10 mouse cellular contexts compared by ENCODE assay signal in genomic region chr12:21132537-21132936, GRCm38 (mm10).
DNase-seq lines count a peak whose midpoint lies in the region; ATAC-seq and TF ChIP-seq lines count a peak whose summit lies in the region.
"Had no signal": no experiment of that assay in that cellular context is flagged by ENCODE, and none has a peak within 500 bp of the region (broad histone marks: within the 10 kb centered on the region; RNA-seq: fewer than 3 reads in every experiment).

No protein-coding gene starts in this region.

- no peak for ATAC-seq in forebrain, embryonic 12.5 days (ENCODE audit: low FRiP score)
- ATAC-seq in heart, embryonic 16.5 days (replicated peaks; ENCODE audit: extremely low read depth, insufficient read depth, low FRiP score): no peak

- no peak for TF ChIP-seq POLR2A in ES-Bruce4 (IDR thresholded peaks at IDR 0.05; ENCODE audit: insufficient read depth, low read length)

- TF ChIP-seq CTCF in layer of hippocampus, adult 2 months (conservative IDR thresholded peaks at IDR 0.05): no peak
- no peak for TF ChIP-seq CTCF in ES-Bruce4 (IDR thresholded peaks at IDR 0.05; ENCODE audit: low read depth, low read length)

- no peaks in the 10 kb centered on the region for H3K9me3 ChIP-seq in forebrain, embryonic 10.5 days
- no peaks in the 10 kb centered on the region for H3K9me3 ChIP-seq in forebrain, embryonic 12.5 days
- H3K9me3 ChIP-seq in ES-Bruce4 (replicated peaks; ENCODE audit: control insufficient read depth, insufficient read depth, low read length, poor library complexity, severe bottlenecking): no peaks in the 10 kb centered on the region
- no peaks in the 10 kb centered on the region for H3K9me3 ChIP-seq in heart, embryonic 16.5 days (replicated peaks; ENCODE audit: control insufficient read depth, low read length)
- H3K9me3 ChIP-seq: embryonic facial prominence, embryonic 12.5 days; liver, embryonic 13.5 days had no signal

- WGBS in forebrain, embryonic 10.5 days: 48% methylated on average over 10 of the region's 10 CpGs
- 48% methylated on average over 10 of the region's 10 CpGs for WGBS in forebrain, embryonic 12.5 days
- WGBS in heart, embryonic 16.5 days: 15% methylated on average over 10 of the region's 10 CpGs

- H3K4me2 ChIP-seq in forebrain, embryonic 12.5 days: no peak overlapping the region
- peak overlapping the region; percentile 41 for H3K4me2 ChIP-seq in heart, embryonic 16.5 days (ENCODE audit: low read depth, low read length)
- H3K4me2 ChIP-seq: embryonic facial prominence, embryonic 12.5 days; liver, embryonic 13.5 days had no signal

- no peak for DNase-seq in forebrain, embryonic 10.5 days (ENCODE audit: extremely low spot score, low spot score)
- DNase-seq in layer of hippocampus, adult 2 months (ENCODE audit: low spot score in 2 of 2): no peak
- DNase-seq in layer of hippocampus, postnatal 25 days (ENCODE audit: extremely low spot score in 1 of 2, low spot score in 1 of 2): no peak
- DNase-seq in retina, embryonic 14.5 days (ENCODE audit: low spot score): no peak
- DNase-seq in spleen, postnatal 14 days (ENCODE audit: low spot score in 2 of 2): no peak
- DNase-seq: liver, embryonic 13.5 days had no signal

- 0 out of 2 replicates have a peak overlapping the region, but pooled peaks have one; percentile 11 for H3K27ac ChIP-seq in forebrain, embryonic 10.5 days
- no peak overlapping the region for H3K27ac ChIP-seq in forebrain, embryonic 12.5 days
- H3K27ac ChIP-seq in layer of hippocampus, adult 2 months: peak overlapping the region; percentile 46; the same call in 1 of the 2 replicates
- no peak overlapping the region for H3K27ac ChIP-seq in ES-Bruce4 (ENCODE audit: insufficient read depth, low read length)
- H3K27ac ChIP-seq in heart, embryonic 16.5 days (ENCODE audit: low read length): peak overlapping the region; percentile 64
- H3K27ac ChIP-seq: embryonic facial prominence, embryonic 12.5 days; liver, embryonic 13.5 days had no signal

- no peaks in the 10 kb centered on the region for H3K27me3 ChIP-seq in forebrain, embryonic 10.5 days (ENCODE audit: poor library complexity, severe bottlenecking)
- H3K27me3 ChIP-seq in forebrain, embryonic 12.5 days: no peaks in the 10 kb centered on the region
- no peaks in the 10 kb centered on the region for H3K27me3 ChIP-seq in ES-Bruce4 (ENCODE audit: control insufficient read depth, insufficient read depth, low read length, poor library complexity, severe bottlenecking)
- H3K27me3 ChIP-seq in heart, embryonic 16.5 days (ENCODE audit: control insufficient read depth, insufficient read depth, low read length): no peaks in the 10 kb centered on the region
- H3K27me3 ChIP-seq: embryonic facial prominence, embryonic 12.5 days; liver, embryonic 13.5 days had no signal

- peaks cover 80% of the 10 kb centered on the region for H3K4me1 ChIP-seq in forebrain, embryonic 10.5 days
- H3K4me1 ChIP-seq in forebrain, embryonic 12.5 days: peaks cover 67% of the 10 kb centered on the region
- H3K4me1 ChIP-seq in ES-Bruce4 (ENCODE audit: control insufficient read depth, insufficient read depth, low read length): peaks cover 13% of the 10 kb centered on the region
- H3K4me1 ChIP-seq in heart, embryonic 16.5 days (ENCODE audit: control insufficient read depth, insufficient read depth, low read length): peaks cover 69% of the 10 kb centered on the region

- 0 out of 2 replicates have a peak, but pooled peaks cover 5% of the 10 kb centered on the region for H3K36me3 ChIP-seq in forebrain, embryonic 10.5 days (replicated peaks)
- H3K36me3 ChIP-seq in forebrain, embryonic 12.5 days (replicated peaks): no peaks in the 10 kb centered on the region
- no peaks in the 10 kb centered on the region for H3K36me3 ChIP-seq in ES-Bruce4 (ENCODE audit: control insufficient read depth, insufficient read depth, low read length, poor library complexity, severe bottlenecking)
- H3K36me3 ChIP-seq in heart, embryonic 16.5 days (ENCODE audit: control insufficient read depth, insufficient read depth): no peaks in the 10 kb centered on the region
- H3K36me3 ChIP-seq: embryonic facial prominence, embryonic 12.5 days; liver, embryonic 13.5 days had no signal

- H3K9ac ChIP-seq in forebrain, embryonic 12.5 days: no peak overlapping the region
- no peak overlapping the region for H3K9ac ChIP-seq in ES-Bruce4 (ENCODE audit: low read depth, poor library complexity, severe bottlenecking)
- no peak overlapping the region for H3K9ac ChIP-seq in heart, embryonic 16.5 days (ENCODE audit: low read length)
- H3K9ac ChIP-seq: embryonic facial prominence, embryonic 12.5 days; liver, embryonic 13.5 days had no signal

- no peak overlapping the region for H3K4me3 ChIP-seq in forebrain, embryonic 10.5 days
- no peak overlapping the region for H3K4me3 ChIP-seq in forebrain, embryonic 12.5 days (replicated peaks)
- no peak overlapping the region for H3K4me3 ChIP-seq in layer of hippocampus, adult 2 months
- no peak overlapping the region for H3K4me3 ChIP-seq in ES-Bruce4 (ENCODE audit: low read depth, low read length)
- peak overlapping the region; percentile 6; the same call in 1 of the 2 replicates for H3K4me3 ChIP-seq in heart, embryonic 16.5 days (ENCODE audit: low read length)
- H3K4me3 ChIP-seq: embryonic facial prominence, embryonic 12.5 days; liver, embryonic 13.5 days had no signal

- peak; percentile 75 for TF ChIP-seq EP300 in ES-Bruce4 (IDR thresholded peaks at IDR 0.05; ENCODE audit: insufficient read depth, low read depth, low read length)

Comparison
In these comparisons a context has a peak if more than half of its experiments do, and no peak if none do; other contexts are left out.
1. H3K27ac ChIP-seq: peak in forebrain, embryonic 10.5 days (single experiment), layer of hippocampus, adult 2 months (single experiment) and heart, embryonic 16.5 days (single experiment); none in forebrain, embryonic 12.5 days (single experiment) and ES-Bruce4 (single experiment).